Mouse (Mus musculus) spleen, adult 18-20 months (tissue): ENCODE data around the gene Chid1.
A peak's percentile ranks its signal among the peaks of the same experiment; 100 is the strongest.

Experiments used
- DNase-seq, 2 experiments: peaks; one replicate each; pipeline ENCODE4 v3.0.0; 2022; ENCODE audit warnings: mixed read lengths in 2 of 2

Chid1 gene

DNA sequence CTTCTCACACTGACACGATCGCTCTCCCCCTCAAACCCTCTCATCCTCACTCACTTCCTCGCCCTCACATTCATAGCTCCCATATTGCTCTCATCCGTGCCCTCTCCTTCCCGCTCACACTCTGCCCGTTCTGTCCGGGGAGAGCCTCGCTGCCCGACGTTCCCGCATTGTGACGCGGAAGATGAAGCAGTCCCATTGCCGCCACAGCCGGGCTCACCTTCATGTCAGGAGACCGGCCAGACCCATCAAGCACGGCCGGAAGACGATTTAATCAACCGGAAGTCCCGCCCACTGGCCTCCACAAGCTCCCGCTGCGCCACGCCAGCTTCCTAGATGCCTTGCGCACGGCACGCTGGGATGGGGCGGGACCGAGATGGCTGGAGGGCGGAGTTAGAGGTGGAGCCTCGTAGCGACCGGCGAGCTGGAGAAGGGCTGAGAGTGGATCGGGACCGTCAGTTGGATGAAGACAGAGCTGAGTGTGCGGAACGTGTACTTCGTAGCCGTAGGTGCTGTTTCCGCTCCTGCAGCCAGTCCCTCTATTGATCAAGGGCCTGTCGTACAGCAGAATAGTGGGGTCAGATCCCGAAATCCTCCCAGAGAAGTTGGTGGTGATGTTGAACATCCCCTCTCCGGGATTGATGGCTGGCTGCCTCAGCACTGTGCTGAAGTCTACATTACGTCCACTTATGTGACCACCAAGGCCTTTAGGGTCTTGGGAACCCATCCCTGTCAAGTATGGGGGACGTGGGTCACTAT, at the start of gene Chid1:
Chid1 (minus strand) TSS at position 302 of the 756 bp plus-strand sequence.
- DNase-seq = peak; percentile 97 to 98

DNA sequence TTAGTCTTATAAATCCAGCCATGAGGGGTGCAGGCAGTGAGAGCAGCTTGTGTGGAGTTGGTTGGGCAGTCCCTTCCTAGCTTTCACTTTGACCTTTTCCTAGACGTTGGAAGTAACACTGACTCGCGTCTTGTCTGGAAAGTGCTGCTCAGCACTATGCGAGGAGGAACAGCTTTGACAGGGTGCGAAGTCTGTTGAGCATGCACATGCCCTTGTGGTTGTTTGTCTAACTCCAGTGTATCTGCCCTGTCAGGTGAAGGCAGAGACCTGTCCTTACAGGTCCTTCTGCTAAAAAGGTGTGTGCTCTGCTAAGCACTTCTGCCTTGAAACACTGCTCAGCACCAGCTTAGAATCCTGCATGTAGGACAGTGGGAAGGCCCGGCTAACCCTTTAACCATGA, 49.2 kb upstream of the Chid1 start:
- no peak for DNase-seq

GRCm38 (mm10) chr7:141585881-141586280, 46.2 kb upstream of the Chid1 start:
- no peak for DNase-seq

- DNase-seq = no peak
These were observed 45.6 kb upstream of the Chid1 start for GRCm38 (mm10) chr7:141585288-141585687.

GRCm38 (mm10) chr7:141584048-141584841, 44.6 kb upstream of the Chid1 start:
- no peak for DNase-seq

DNA sequence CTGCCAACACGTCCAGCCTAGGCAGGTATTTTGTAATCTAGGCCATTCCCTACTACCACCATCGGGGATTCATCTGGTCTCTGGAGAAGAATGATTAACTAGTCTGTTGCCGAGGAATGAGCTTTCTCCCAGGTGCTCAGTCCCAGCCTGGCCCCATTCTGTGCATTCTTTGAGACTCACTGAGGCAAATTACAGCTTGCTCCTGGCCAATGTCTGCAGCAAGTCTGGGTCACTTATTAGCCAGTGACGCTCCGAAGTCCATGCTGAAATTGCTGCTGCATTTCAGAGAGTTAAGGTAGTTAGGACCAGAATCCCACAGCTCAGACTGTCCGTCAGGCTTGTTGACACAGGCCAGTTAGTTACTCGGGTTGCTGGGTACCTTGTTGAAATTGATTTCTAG, 41.7 kb upstream of the Chid1 start:
- no peak for DNase-seq

DNA sequence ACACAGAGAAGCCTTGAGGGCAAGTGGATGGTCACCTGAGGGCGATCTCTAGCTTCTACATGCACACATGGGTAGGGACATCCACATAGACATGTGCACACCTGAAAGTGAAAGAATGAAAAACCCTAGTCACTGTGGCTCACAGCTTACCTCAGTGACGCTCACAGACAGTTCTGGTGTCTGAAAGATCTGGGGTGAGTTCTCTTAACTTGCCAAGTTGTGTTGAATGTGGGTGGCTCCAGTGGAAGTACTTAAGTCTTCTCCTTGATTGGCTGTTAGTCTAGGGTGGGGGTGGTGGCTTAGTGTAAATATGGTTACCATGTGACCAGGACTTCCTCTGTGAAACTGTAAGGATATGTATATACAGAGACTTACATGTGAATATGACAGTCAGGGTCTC, 39.3 kb upstream of the Chid1 start:
- DNase-seq = peak in 1 of 2 experiments; percentile 13

- DNase-seq = no peak
These were observed 38.9 kb upstream of the Chid1 start for GRCm38 (mm10) chr7:141578511-141578910.

DNA sequence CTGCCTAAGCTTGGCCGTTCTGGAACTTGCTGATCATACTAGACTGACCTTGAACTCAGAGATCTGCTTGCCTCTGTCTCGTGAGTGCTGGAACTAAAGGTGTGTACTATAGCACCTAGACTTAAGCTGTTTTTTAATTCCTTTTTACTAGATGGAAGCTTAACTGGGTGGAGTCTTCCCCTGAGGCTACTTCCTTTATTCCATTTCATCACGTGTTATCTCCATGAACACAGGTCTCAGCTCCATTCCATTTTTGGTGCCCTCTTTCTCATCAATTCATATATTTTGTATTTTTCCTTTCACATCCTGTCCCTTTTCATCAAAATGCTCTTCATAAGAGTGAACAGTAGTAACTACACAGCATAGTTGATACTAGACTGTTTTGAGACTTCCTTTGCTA, 38.1 kb upstream of the Chid1 start:
- no peak for DNase-seq

GRCm38 (mm10) chr7:141575481-141575880, 35.8 kb upstream of the Chid1 start:
- DNase-seq = no peak

- no peak for DNase-seq
These were observed 34.4 kb upstream of the Chid1 start for GRCm38 (mm10) chr7:141574041-141574440.

GRCm38 (mm10) chr7:141570625-141571295, 31.1 kb upstream of the Chid1 start:
- no peak for DNase-seq

DNA sequence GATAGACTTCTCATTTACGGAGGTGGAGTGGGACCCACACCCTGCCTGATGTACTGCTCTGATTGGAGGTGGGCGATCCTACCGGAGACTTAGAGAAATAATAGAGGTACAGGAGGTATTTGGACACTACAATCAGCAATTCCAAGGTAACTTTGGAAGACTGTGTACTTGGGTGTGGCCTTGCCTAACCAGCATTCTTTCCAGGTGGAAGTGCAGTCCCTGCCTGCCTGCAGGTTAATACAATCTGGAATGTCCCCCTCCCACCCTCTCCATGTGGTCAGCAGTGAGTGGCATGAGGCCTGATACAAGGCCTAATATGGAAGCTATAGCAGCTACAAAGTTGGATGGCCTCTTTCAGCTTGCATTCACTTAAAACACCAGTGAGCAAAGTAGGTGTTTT, 30.3 kb upstream of the Chid1 start:
- no peak for DNase-seq

- no peak for DNase-seq
These were observed 29.7 kb upstream of the Chid1 start for GRCm38 (mm10) chr7:141569283-141569803.

DNA sequence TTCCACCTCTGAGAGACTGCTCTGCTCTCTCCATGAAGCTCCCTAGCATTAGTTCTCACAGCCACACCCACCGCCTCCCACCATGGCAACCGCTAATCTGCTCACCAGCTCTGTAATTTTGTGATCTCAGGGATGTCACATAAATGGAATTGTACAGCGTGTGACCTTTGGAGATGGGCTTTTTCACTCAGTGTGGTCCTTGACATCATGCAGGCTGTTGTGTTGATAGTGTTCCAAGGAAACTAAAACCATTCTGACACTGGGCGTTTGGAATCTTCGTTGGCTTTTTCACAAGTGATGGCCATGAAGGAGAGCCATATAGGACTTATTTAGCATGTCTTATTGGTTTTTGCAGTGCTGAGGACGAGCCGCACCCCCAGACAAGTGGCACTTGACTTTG, 26.9 kb upstream of the Chid1 start:
- no peak for DNase-seq

- DNase-seq = no peak
These were observed 24.9 kb upstream of the Chid1 start for GRCm38 (mm10) chr7:141564561-141564960.

DNA sequence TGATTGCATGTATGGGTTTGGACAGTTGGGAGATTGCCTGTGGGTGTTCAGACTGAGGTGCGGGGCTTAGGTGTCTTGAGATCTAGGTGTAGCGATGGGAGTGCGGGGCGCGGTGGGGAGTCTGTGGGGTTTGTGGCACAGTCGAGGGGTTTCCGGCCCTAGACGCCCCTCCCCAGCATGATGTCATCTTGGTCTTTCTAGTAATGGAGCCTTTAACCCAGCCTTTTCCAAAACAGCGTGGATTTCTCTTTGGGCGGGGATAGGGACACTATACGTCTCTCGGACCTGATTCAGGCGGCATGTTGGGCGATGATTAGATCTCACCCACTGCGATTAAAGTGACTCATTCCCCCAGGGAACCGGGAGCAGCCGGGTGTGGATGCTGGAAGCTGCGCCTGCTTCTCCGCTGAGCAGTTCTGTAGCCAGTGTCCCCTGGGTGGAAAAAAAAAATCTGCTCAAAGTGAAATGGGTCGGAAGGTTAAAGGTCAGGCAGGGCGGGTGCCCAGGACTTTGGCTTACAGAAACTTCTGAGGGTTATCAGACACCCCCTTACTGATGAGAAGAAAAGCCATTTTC, 23.3 kb upstream of the Chid1 start:
- peak in 1 of 2 experiments; percentile 38 for DNase-seq

GRCm38 (mm10) chr7:141562421-141562851, 22.8 kb upstream of the Chid1 start:
- DNase-seq = no peak

- peak; percentile 78 to 85 for DNase-seq
These were observed 22.2 kb upstream of the Chid1 start, which contains the start of gene Ap2a2 for GRCm38 (mm10) chr7:141561682-141562391. Gene Ap2a2 (plus strand): TSS chr7:141562173.

DNA sequence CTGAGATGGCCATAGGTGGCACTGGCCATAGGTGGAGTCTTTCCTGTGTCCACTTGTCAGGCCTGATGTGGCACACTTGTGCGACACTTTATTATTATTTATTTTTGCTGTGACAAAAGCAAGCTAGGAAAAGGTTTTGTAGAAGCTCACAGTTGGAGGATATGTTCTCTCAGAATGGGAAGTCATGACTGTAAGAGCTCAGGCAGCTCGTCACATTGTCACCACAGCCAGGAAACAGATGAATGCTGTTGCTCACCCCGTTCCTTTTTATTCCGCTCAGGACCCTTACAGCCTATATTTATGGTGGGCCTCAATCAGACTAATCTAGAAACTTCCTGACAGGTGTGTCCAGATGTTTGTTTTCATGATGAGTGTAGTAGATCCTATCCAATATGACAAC, 20.8 kb upstream of the Chid1 start:
- no peak for DNase-seq

DNA sequence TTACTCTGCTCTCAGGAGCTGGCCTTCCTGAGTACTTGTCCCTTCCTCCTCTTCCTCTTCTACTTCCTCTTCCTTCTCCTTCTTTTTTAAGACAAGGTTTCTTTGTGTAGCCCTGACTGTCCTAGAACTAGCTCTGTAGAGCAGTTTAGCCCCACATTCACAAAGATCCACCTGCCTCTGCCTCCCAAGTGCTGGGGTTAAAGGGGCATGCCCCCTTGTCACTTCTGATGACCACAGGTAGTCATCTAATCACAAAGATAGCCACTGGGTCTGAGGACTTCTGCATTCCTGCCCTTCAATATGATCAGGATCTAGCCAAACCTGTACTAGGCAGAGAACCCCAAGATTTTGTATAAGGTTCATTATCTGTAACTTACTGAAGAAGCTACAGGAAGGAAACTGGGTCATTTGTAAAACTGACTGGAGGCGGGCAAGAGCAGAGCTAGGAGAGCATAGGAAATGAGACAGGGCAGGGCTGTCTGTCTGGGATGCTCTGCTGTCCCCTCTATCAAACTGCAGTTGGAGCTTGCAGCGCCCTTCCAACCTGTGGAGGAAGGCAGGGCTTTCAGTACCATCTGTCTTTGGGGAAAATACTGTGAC, 20.2 kb upstream of the Chid1 start:
- no peak for DNase-seq

DNA sequence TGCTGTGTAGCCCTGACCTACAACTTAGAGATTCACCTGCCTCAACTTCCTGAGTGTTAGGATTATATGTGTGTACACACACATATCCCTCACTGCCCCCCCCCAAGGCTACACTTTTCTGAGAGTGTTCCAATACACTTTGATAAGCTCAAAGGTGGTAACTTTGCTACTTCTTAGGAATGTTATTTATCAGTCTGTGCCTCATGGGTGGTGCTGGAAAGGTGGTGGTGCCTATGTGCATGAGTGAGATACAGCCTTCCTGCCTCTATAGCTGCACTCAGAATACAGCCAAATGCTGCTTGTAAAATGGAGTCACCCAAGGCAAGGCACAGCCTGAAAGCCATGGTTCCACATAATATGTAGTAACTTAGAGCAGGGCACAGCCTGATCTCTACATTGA, 19.3 kb upstream of the Chid1 start:
- DNase-seq = no peak
